Mouse (Mus musculus) intestine, embryonic 16.5 days (tissue): ENCODE results near the gene Ddc. TPM values are rescaled to one million over a fixed set of nuclear protein-coding genes. Genes with fewer than 3 reads are reported as not detected.

Experiments used
- ATAC-seq: fragments of 200-750 bp; cut with Nextera tagmentation; 2 replicates; pipeline ENCODE4 v1.8.0; 2017; ENCODE audit warnings: moderate TSS enrichment, moderate library complexity
- H3K27ac ChIP-seq: fragments of 300-500 bp; sonication (generic); 2 replicates; pipeline ENCODE4 v1.5.1; 2014; ENCODE audit warnings: mild to moderate bottlenecking, low read length
- H3K27me3 ChIP-seq: fragments of 300-500 bp; sonication (generic); replicated peaks from 2 replicates; pipeline ENCODE4 v1.6.1; 2014; ENCODE audit warnings: low read length, control low read depth, mixed read lengths; ENCODE audit not compliant: control insufficient read depth, insufficient read depth
- H3K36me3 ChIP-seq: fragments of 300-500 bp; sonication (generic); 2 replicates; pipeline ENCODE4 v1.6.1; 2014; ENCODE audit warnings: low read length, control low read depth; ENCODE audit not compliant: control insufficient read depth, insufficient read depth
- H3K4me1 ChIP-seq: fragments of 300-500 bp; sonication (generic); 2 replicates; pipeline ENCODE4 v1.6.1; 2014; ENCODE audit warnings: low read length, control low read depth, mixed read lengths; ENCODE audit not compliant: control insufficient read depth, insufficient read depth
- H3K4me2 ChIP-seq: fragments of 300-500 bp; sonication (generic); 2 replicates; pipeline ENCODE4 v1.6.1; 2014; ENCODE audit warnings: low read depth, low read length, control low read depth
- H3K4me3 ChIP-seq: fragments of 300-500 bp; sonication (generic); 2 replicates; pipeline ENCODE4 v1.5.1; 2014; ENCODE audit warnings: mild to moderate bottlenecking, low read length
- H3K9ac ChIP-seq: fragments of 300-500 bp; sonication (generic); 2 replicates; pipeline ENCODE4 v1.6.1; 2014; ENCODE audit warnings: low read depth, low read length
- H3K9me3 ChIP-seq: fragments of 300-500 bp; sonication (generic); 2 replicates; pipeline ENCODE4 v1.6.1; 2016; ENCODE audit warnings: low read length, control low read depth; ENCODE audit not compliant: control insufficient read depth
- whole genome bisulfite sequencing: fragments of 180-500 bp; shearing (Covaris S2); extraction: QIAGEN DNeasy Blood & Tissue Kit; methylation state at CpG from one replicate; pipeline ENCODE4 v1.1.7; 2014; 5-methylcytosine and 5-hydroxymethylcytosine counted together
- polyA plus RNA-seq: library from polyadenylated mRNA; unstranded; fragments of >200 nt; fragmentation: Nextera tagmentation; extraction: Ambion mirVana; gene quantifications from 2 replicates; pipeline ENCODE4 v1.2.1, GENCODE M21; 2015

Gene Ddc
- polyA plus RNA-seq, 1 experiment from 2014 or later: 44.0 TPM

GRCm38 (mm10) chr11:11881783-11882155, 16.2 kb downstream of the Ddc start:
- Histone ChIP-seq H3K4me2 (no peak overlapping the region), H3K4me1 (peaks cover 47% of the 10 kb centered on the region), H3K27me3 (no peaks in the 10 kb centered on the region), H3K9ac (no peak overlapping the region), H3K9me3 (no peaks in the 10 kb centered on the region), H3K4me3 (no peak overlapping the region), H3K36me3 (no peaks in the 10 kb centered on the region), H3K27ac (no peak overlapping the region)
- 55% methylated on average over 1 of the region's 1 CpGs for WGBS
- ATAC-seq: no peak

- peak overlapping the region; percentile 18; the same call in 1 of the 2 replicates for H3K9ac ChIP-seq
- no peaks in the 10 kb centered on the region for H3K9me3 ChIP-seq
- H3K36me3 ChIP-seq: no peaks in the 10 kb centered on the region
- H3K27me3 ChIP-seq: no peaks in the 10 kb centered on the region
- WGBS: 48% methylated on average over 13 of the region's 13 CpGs
- peaks cover 44% of the 10 kb centered on the region for H3K4me1 ChIP-seq
- no peak overlapping the region for H3K4me2 ChIP-seq
- no peak overlapping the region for H3K4me3 ChIP-seq
- ATAC-seq: no peak
- 0 out of 2 replicates have a peak overlapping the region, but pooled peaks have one; percentile 49 for H3K27ac ChIP-seq
Measured at GRCm38 (mm10) chr11:11881026-11881782, 16.7 kb downstream of the Ddc start.

GRCm38 (mm10) chr11:11880351-11880750, 17.6 kb downstream of the Ddc start:
- no peaks in the 10 kb centered on the region for H3K27me3 ChIP-seq
- H3K36me3 ChIP-seq: no peaks in the 10 kb centered on the region
- ATAC-seq: no peak
- H3K4me3 ChIP-seq: no peak overlapping the region
- 80% methylated on average over 7 of the region's 7 CpGs for WGBS
- no peaks in the 10 kb centered on the region for H3K9me3 ChIP-seq
- no peak overlapping the region for H3K4me2 ChIP-seq
- peaks cover 37% of the 10 kb centered on the region for H3K4me1 ChIP-seq
- H3K9ac ChIP-seq: no peak overlapping the region
- H3K27ac ChIP-seq: peak overlapping the region; percentile 91; the same call in 1 of the 2 replicates

- peaks cover 30% of the 10 kb centered on the region for H3K4me1 ChIP-seq
- no peaks in the 10 kb centered on the region for H3K9me3 ChIP-seq
- WGBS: 39% methylated on average over 4 of the region's 4 CpGs
- H3K4me3 ChIP-seq: no peak overlapping the region
- no peaks in the 10 kb centered on the region for H3K27me3 ChIP-seq
- no peaks in the 10 kb centered on the region for H3K36me3 ChIP-seq
- H3K4me2 ChIP-seq: no peak overlapping the region
- no peak overlapping the region for H3K9ac ChIP-seq
- H3K27ac ChIP-seq: peak overlapping the region; percentile 91
- peak; percentile 59 for ATAC-seq
Measured at GRCm38 (mm10) chr11:11879699-11880002, 18.3 kb downstream of the Ddc start.

- peaks cover 28% of the 10 kb centered on the region for H3K4me1 ChIP-seq
- H3K9ac ChIP-seq: peak overlapping the region; percentile 34
- H3K4me3 ChIP-seq: no peak overlapping the region
- WGBS: 42% methylated on average over 10 of the region's 10 CpGs
- H3K36me3 ChIP-seq: no peaks in the 10 kb centered on the region
- ATAC-seq: peak; percentile 67
- H3K27ac ChIP-seq: peak overlapping the region; percentile 91
- no peaks in the 10 kb centered on the region for H3K9me3 ChIP-seq
- no peak overlapping the region for H3K4me2 ChIP-seq
- H3K27me3 ChIP-seq: no peaks in the 10 kb centered on the region
Measured at GRCm38 (mm10) chr11:11878981-11879698, 18.8 kb downstream of the Ddc start.

- Histone ChIP-seq H3K27ac (peak overlapping the region; percentile 91), H3K4me2 (no peak overlapping the region), H3K9ac (peak overlapping the region; percentile 34; the same call in 1 of the 2 replicates), H3K9me3 (no peaks in the 10 kb centered on the region), H3K36me3 (no peaks in the 10 kb centered on the region), H3K27me3 (no peaks in the 10 kb centered on the region), H3K4me1 (peaks cover 30% of the 10 kb centered on the region), H3K4me3 (no peak overlapping the region)
- whole genome bisulfite sequencing: 19% methylated on average over 11 of the region's 11 CpGs
- ATAC-seq: peak; percentile 64
Measured at GRCm38 (mm10) chr11:11878278-11878980, 19.5 kb downstream of the Ddc start.

GRCm38 (mm10) chr11:11877891-11878277, 20.1 kb downstream of the Ddc start:
- Histone ChIP-seq H3K27me3 (no peaks in the 10 kb centered on the region), H3K4me2 (no peak overlapping the region), H3K4me1 (peaks cover 35% of the 10 kb centered on the region), H3K9ac (no peak overlapping the region; the same call in 1 of the 2 replicates), H3K9me3 (no peaks in the 10 kb centered on the region), H3K4me3 (no peak overlapping the region), H3K27ac (peak overlapping the region; percentile 91), H3K36me3 (no peaks in the 10 kb centered on the region)
- 52% methylated on average over 4 of the region's 4 CpGs for WGBS
- no peak for ATAC-seq

- Histone ChIP-seq H3K4me2 (no peak overlapping the region), H3K9me3 (no peaks in the 10 kb centered on the region), H3K27me3 (no peaks in the 10 kb centered on the region), H3K27ac (no peak overlapping the region), H3K36me3 (no peaks in the 10 kb centered on the region), H3K4me3 (no peak overlapping the region), H3K9ac (no peak overlapping the region), H3K4me1 (peaks cover 41% of the 10 kb centered on the region)
- ATAC-seq: no peak
- WGBS: 89% methylated on average over 3 of the region's 3 CpGs
Measured at GRCm38 (mm10) chr11:11876366-11876765, 21.6 kb downstream of the Ddc start.

GRCm38 (mm10) chr11:11875230-11875629, 22.7 kb downstream of the Ddc start:
- Histone ChIP-seq H3K27ac (no peak overlapping the region), H3K9ac (no peak overlapping the region), H3K4me1 (peaks cover 38% of the 10 kb centered on the region), H3K36me3 (no peaks in the 10 kb centered on the region), H3K4me3 (no peak overlapping the region), H3K4me2 (no peak overlapping the region), H3K27me3 (no peaks in the 10 kb centered on the region), H3K9me3 (no peaks in the 10 kb centered on the region)
- ATAC-seq: no peak
- WGBS: 98% methylated on average over 2 of the region's 2 CpGs
